Mouse (Mus musculus) embryonic fibroblast, embryonic 13.5 days (primary cell): Measurements from ENCODE around the gene Tpbg.

Source experiments
- CTCF ChIP-seq: IDR thresholded peaks from 2 replicates; pipeline ENCODE4 v1.5.1; 2011; ENCODE audit warnings: mild to moderate bottlenecking, control low read depth, low read length, moderate library complexity, borderline replicate concordance; ENCODE audit not compliant: insufficient read depth
- POLR2A ChIP-seq: IDR thresholded peaks from 2 replicates; pipeline ENCODE4 v1.6.1; 2011; ENCODE audit warnings: low read depth, mild to moderate bottlenecking, control low read depth, low read length, moderate library complexity

DNA sequence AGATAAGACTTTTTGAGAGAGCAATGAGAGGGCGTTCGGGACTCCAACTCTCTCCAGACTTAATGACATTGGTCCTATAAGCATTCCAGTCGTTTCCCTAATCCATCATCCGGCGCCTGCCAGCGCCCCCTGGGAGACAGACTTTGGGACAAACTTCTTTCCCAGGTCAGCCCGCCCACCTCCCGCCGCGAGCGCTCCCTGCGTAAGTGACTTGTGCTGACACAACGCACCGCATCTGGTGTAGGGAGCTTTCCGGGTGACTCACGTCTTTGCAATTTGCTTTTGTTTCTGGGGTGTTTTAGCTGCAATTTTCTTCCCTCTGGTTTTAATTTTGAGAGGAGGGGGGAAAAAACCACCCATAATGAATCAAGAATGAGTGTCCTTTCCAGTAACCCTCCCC is 289 bp upstream of the Tpbg start:
- no peak for TF ChIP-seq CTCF
- TF ChIP-seq POLR2A = no peak
